Mouse (Mus musculus) midbrain, embryonic 15.5 days (tissue): Measurements from ENCODE around the gene Lsm4. TPM values are rescaled to one million over a fixed set of nuclear protein-coding genes. Genes with fewer than 3 reads are reported as not detected.

Experiments
- ATAC-seq: fragments of 200-750 bp; cut with Nextera tagmentation; replicated peaks from 2 replicates; pipeline ENCODE4 v1.8.0; 2017; ENCODE audit warnings: moderate TSS enrichment
- H3K27ac ChIP-seq: fragments of 300-500 bp; sonication (generic); 2 replicates; pipeline ENCODE4 v1.5.1; 2015; ENCODE audit warnings: mild to moderate bottlenecking, inconsistent platforms
- H3K27me3 ChIP-seq: fragments of 300-500 bp; sonication (generic); replicated peaks from 2 replicates; pipeline ENCODE4 v1.6.1; 2015; ENCODE audit warnings: inconsistent platforms
- H3K36me3 ChIP-seq: fragments of 300-500 bp; sonication (generic); replicated peaks from 2 replicates; pipeline ENCODE4 v1.6.1; 2015; ENCODE audit warnings: inconsistent platforms
- H3K4me1 ChIP-seq: fragments of 300-500 bp; sonication (generic); 2 replicates; pipeline ENCODE4 v1.6.1; 2015; ENCODE audit warnings: inconsistent platforms
- H3K4me2 ChIP-seq: fragments of 300-500 bp; sonication (generic); 2 replicates; pipeline ENCODE4 v1.6.1; 2015; ENCODE audit warnings: inconsistent platforms, mild to moderate bottlenecking, moderate library complexity
- H3K4me3 ChIP-seq: fragments of 300-500 bp; sonication (generic); 2 replicates; pipeline ENCODE4 v1.5.1; 2015; ENCODE audit warnings: mild to moderate bottlenecking, inconsistent platforms
- H3K9ac ChIP-seq: fragments of 300-500 bp; sonication (generic); 2 replicates; pipeline ENCODE4 v1.6.1; 2015; ENCODE audit warnings: mild to moderate bottlenecking, inconsistent platforms
- H3K9me3 ChIP-seq: fragments of 300-500 bp; sonication (generic); 2 replicates; pipeline ENCODE4 v1.6.1; 2016; ENCODE audit warnings: inconsistent platforms
- WGBS: fragments of 180-500 bp; shearing (Covaris S2); methylation state at CpG from one replicate; pipeline ENCODE4 v1.1.7; 2015; ENCODE audit warnings: mixed read lengths; 5-methylcytosine and 5-hydroxymethylcytosine counted together
- polyA plus RNA-seq: library from polyadenylated mRNA; unstranded; fragments of >200 nt; fragmentation: Nextera tagmentation; extraction: Ambion mirVana; gene quantifications from 2 replicates; pipeline ENCODE4 v1.2.1, GENCODE M21; 2015

The Lsm4 gene
- polyA plus RNA-seq, 1 experiment from 2014 or later, result 175 TPM

- H3K27ac ChIP-seq, result no peak overlapping the region
- no peaks in the 10 kb centered on the region for H3K36me3 ChIP-seq
- H3K4me3 ChIP-seq, result no peak overlapping the region
- no peak overlapping the region for H3K9ac ChIP-seq
- ATAC-seq, result no peak
- 90% methylated on average over 8 of the region's 8 CpGs for WGBS
- no peaks in the 10 kb centered on the region for H3K9me3 ChIP-seq
- H3K27me3 ChIP-seq, result no peaks in the 10 kb centered on the region
- no peak overlapping the region for H3K4me2 ChIP-seq
- peaks cover 17% of the 10 kb centered on the region for H3K4me1 ChIP-seq
Measured at GRCm38 (mm10) chr8:70687576-70687975, 14.5 kb downstream of the Lsm4 start.

DNA sequence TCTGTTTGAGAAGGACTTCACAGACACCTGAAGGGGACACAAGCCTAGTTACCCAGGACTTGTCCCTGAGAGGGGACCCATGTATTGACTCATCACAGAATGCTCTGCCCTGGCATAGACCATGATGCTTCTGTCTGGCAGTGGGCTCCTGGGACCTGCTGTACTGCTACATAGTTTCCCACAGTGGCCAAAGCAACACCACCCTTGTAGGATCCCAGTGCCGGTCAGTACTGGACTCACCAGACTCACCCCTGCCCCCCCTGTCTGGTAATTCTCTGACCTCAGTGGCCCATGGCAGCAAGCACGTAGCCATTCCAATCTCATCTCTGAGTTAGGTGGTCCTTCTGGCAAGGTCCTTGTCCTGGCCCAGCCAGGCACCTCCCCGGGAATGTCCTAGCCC lies 15.1 kb downstream of the Lsm4 start:
- Histone ChIP-seq H3K4me2 (no peak overlapping the region), H3K27ac (no peak overlapping the region), H3K4me3 (no peak overlapping the region), H3K9ac (no peak overlapping the region), H3K27me3 (no peaks in the 10 kb centered on the region), H3K9me3 (no peaks in the 10 kb centered on the region), H3K4me1 (peaks cover 17% of the 10 kb centered on the region), H3K36me3 (no peaks in the 10 kb centered on the region)
- ATAC-seq, result no peak
- WGBS, result 93% methylated on average over 3 of the region's 3 CpGs

- WGBS, result 80% methylated on average over 5 of the region's 5 CpGs
- Histone ChIP-seq H3K9me3 (no peaks in the 10 kb centered on the region), H3K9ac (no peak overlapping the region), H3K27ac (no peak overlapping the region), H3K4me2 (no peak overlapping the region), H3K27me3 (no peaks in the 10 kb centered on the region), H3K36me3 (no peaks in the 10 kb centered on the region), H3K4me3 (no peak overlapping the region), H3K4me1 (peaks cover 13% of the 10 kb centered on the region)
- 0 out of 2 replicates have a peak, but pooled peaks have one; percentile 14 for ATAC-seq
Measured at GRCm38 (mm10) chr8:70689892-70690390, 16.9 kb downstream of the Lsm4 start.

GRCm38 (mm10) chr8:70691230-70691629 lies 18.2 kb downstream of the Lsm4 start:
- H3K4me1 ChIP-seq, result peaks cover 20% of the 10 kb centered on the region
- no peaks in the 10 kb centered on the region for H3K36me3 ChIP-seq
- WGBS, result 64% methylated on average over 4 of the region's 4 CpGs
- H3K4me2 ChIP-seq, result peak overlapping the region; percentile 62
- H3K4me3 ChIP-seq, result peak overlapping the region; percentile 28
- H3K27ac ChIP-seq, result no peak overlapping the region
- H3K27me3 ChIP-seq, result no peaks in the 10 kb centered on the region
- no peak for ATAC-seq
- H3K9ac ChIP-seq, result 0 out of 2 replicates have a peak overlapping the region, but pooled peaks have one; percentile 35
- no peaks in the 10 kb centered on the region for H3K9me3 ChIP-seq

DNA sequence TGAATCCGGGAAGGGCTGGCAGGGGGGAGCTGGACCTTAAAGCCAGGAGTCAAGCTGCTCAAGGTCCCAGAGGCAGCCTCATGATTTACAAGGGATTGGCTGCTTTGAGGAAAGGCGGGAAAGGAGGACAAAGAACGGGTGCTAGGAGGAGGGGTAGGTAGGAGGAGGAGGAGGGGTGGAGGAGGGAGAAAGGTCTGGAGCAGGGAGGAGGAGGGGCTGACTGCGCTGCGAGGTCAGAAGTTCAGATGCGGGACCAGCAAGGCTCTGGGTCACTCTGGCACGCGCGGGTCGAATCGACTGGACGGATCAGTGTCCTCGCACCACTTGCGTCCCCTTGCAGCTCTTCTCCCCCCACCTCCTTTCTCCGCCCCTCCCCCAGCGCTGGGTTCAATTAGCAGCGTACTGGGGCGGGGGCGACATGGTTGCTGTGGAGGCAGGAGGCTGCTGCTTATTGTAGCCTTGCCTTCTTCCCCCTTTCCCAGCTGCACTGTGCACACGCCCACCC lies 18.7 kb downstream of the Lsm4 start:
- no peaks in the 10 kb centered on the region for H3K27me3 ChIP-seq
- peak overlapping the region; percentile 35; the same call in 1 of the 2 replicates for H3K9ac ChIP-seq
- H3K4me3 ChIP-seq, result peak overlapping the region; percentile 28
- ATAC-seq, result peak; percentile 32
- no peak overlapping the region for H3K27ac ChIP-seq
- peaks cover 25% of the 10 kb centered on the region for H3K4me1 ChIP-seq
- no peaks in the 10 kb centered on the region for H3K36me3 ChIP-seq
- peak overlapping the region; percentile 62 for H3K4me2 ChIP-seq
- WGBS, result 2% methylated on average over 20 of the region's 20 CpGs
- no peaks in the 10 kb centered on the region for H3K9me3 ChIP-seq

GRCm38 (mm10) chr8:70693636-70694035 lies 20.6 kb downstream of the Lsm4 start:
- H3K9me3 ChIP-seq, result no peaks in the 10 kb centered on the region
- H3K4me3 ChIP-seq, result no peak overlapping the region
- no peaks in the 10 kb centered on the region for H3K27me3 ChIP-seq
- WGBS, result 81% methylated on average over 5 of the region's 5 CpGs
- ATAC-seq, result no peak
- no peaks in the 10 kb centered on the region for H3K36me3 ChIP-seq
- no peak overlapping the region for H3K4me2 ChIP-seq
- no peak overlapping the region for H3K9ac ChIP-seq
- H3K4me1 ChIP-seq, result peaks cover 38% of the 10 kb centered on the region
- no peak overlapping the region for H3K27ac ChIP-seq

- no peak overlapping the region for H3K27ac ChIP-seq
- no peaks in the 10 kb centered on the region for H3K9me3 ChIP-seq
- H3K4me2 ChIP-seq, result no peak overlapping the region
- no peaks in the 10 kb centered on the region for H3K36me3 ChIP-seq
- H3K4me3 ChIP-seq, result no peak overlapping the region
- 38% methylated on average over 32 of the region's 32 CpGs for WGBS
- no peak for ATAC-seq
- no peaks in the 10 kb centered on the region for H3K27me3 ChIP-seq
- H3K4me1 ChIP-seq, result peaks cover 38% of the 10 kb centered on the region
- H3K9ac ChIP-seq, result no peak overlapping the region
Measured at GRCm38 (mm10) chr8:70695318-70696018, 22.4 kb downstream of the Lsm4 start.

DNA sequence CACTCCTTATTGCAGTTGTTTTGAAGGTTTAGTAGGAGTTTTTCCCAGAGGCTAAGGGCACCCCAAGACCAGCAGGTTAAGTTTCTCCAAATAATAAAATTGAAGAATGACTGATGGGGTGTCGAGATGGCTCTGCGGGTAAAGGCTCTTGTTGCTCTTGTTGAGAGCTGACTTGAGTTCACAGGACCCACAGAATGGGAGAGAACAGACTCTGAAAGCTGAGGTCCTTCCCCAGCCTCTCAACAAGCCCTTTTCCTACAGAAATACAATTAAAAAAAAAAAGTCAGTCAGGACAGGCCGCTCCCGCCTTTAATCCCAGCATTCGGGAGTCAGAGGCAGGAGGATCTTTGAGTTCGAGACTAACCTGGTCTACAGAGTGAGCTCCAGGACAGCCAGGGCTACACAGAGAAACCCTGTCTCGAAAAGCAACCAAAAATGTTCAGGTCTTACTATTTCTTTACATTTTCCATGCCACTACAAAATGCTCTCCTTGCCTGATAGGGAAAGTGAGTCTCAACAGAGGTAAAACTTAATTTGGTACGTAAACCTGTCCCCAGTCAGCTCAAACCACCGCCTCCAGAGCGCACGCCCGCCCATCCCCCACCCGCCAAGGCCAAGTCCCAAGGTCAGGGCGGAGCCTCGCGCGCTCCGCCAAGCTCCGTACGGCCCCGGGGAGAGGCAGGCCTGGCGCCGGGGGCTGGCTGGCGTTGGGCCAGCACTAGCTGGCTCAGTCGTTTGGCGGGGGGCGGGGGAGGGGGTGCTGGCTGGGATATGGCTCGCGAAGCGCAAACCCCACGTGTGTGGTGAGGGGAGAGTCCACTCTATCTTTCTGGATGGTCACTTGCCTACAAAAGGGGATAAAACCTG lies 23.2 kb downstream of the Lsm4 start:
- Histone ChIP-seq H3K9me3 (no peaks in the 10 kb centered on the region), H3K4me1 (peaks cover 44% of the 10 kb centered on the region), H3K36me3 (no peaks in the 10 kb centered on the region), H3K27me3 (no peaks in the 10 kb centered on the region), H3K4me3 (peak overlapping the region; percentile 23), H3K9ac (peak overlapping the region; percentile 36), H3K27ac (peak overlapping the region; percentile 99), H3K4me2 (peak overlapping the region; percentile 55)
- WGBS, result 6% methylated on average over 31 of the region's 31 CpGs
- no peak for ATAC-seq

DNA sequence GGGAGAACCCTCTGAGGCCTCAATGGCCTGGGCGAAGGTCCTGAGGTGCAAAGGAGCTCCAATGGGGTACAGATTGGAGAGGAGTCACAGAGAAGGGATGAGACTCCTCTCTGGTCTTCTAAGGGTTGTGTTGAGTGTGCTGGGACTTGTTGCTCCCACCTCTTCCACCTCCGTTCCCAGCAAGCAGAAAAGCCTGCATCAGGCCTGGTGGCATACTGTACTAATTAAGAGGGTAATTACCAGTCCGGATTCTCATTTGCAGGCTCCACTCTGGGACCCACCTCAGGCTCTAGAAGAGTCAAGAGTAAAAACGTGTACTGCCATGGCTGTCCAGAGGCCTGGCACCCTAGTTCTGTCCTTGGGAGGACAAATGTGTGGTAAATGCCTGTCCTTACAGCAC lies 23.9 kb downstream of the Lsm4 start:
- 38% methylated on average over 4 of the region's 4 CpGs for WGBS
- ATAC-seq, result no peak

DNA sequence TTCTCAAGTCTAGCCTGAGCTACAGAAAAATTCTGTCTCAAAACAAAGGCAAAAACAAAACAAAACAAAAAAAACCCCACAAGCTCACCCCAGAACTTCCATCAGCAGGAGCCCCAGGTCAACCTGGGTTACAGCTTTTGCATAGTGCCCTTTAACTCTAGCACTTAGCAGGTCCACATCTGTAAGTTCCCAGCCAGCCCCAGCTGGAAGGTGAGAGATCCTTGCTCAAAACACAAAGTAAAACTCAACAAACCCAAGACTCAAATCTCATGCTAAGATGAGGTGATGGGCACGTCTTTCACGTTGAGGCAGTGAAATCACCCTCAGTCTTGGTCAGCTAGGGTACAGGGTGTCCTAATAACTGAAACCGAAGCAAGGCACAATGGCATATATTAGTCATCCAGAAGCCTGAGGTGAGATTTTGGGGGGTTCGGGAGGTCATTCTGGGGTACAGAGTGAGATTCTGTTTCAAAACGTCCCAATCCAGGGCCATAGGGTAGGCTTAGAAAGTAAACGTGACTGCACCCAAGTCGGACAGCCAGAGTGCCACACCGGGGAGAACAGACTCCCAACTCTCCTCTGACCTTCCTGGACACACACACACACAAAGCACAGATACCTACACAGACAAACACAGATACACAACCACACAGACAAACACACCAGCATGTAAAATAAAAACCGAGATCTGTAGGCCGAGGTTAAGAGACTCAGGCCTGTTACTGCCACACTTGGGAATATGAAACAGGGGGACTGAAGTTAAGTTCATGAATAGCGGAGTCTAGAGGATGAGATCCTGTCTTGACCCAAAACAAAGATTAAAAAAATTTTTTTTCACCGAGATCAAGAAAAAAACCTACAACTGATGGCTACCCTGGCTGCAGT lies 24.6 kb downstream of the Lsm4 start:
- H3K4me2 ChIP-seq, result peak overlapping the region; percentile 67
- peaks cover 46% of the 10 kb centered on the region for H3K4me1 ChIP-seq
- H3K36me3 ChIP-seq, result no peaks in the 10 kb centered on the region
- peak overlapping the region; percentile 99 for H3K27ac ChIP-seq
- WGBS, result 70% methylated on average over 12 of the region's 12 CpGs
- H3K9ac ChIP-seq, result peak overlapping the region; percentile 44; the same call in 1 of the 2 replicates
- no peak for ATAC-seq
- no peaks in the 10 kb centered on the region for H3K9me3 ChIP-seq
- H3K4me3 ChIP-seq, result peak overlapping the region; percentile 92
- H3K27me3 ChIP-seq, result no peaks in the 10 kb centered on the region

More for the DNA sequence above, 23.9 kb downstream of the Lsm4 start:
- Histone ChIP-seq H3K27me3 (no peaks in the 10 kb centered on the region), H3K4me2 (peak overlapping the region; percentile 55), H3K4me3 (peak overlapping the region; percentile 23; the same call in 1 of the 2 replicates), H3K4me1 (peaks cover 44% of the 10 kb centered on the region), H3K36me3 (no peaks in the 10 kb centered on the region), H3K9ac (peak overlapping the region; percentile 36; the same call in 1 of the 2 replicates), H3K27ac (peak overlapping the region; percentile 99), H3K9me3 (no peaks in the 10 kb centered on the region)

DNA sequence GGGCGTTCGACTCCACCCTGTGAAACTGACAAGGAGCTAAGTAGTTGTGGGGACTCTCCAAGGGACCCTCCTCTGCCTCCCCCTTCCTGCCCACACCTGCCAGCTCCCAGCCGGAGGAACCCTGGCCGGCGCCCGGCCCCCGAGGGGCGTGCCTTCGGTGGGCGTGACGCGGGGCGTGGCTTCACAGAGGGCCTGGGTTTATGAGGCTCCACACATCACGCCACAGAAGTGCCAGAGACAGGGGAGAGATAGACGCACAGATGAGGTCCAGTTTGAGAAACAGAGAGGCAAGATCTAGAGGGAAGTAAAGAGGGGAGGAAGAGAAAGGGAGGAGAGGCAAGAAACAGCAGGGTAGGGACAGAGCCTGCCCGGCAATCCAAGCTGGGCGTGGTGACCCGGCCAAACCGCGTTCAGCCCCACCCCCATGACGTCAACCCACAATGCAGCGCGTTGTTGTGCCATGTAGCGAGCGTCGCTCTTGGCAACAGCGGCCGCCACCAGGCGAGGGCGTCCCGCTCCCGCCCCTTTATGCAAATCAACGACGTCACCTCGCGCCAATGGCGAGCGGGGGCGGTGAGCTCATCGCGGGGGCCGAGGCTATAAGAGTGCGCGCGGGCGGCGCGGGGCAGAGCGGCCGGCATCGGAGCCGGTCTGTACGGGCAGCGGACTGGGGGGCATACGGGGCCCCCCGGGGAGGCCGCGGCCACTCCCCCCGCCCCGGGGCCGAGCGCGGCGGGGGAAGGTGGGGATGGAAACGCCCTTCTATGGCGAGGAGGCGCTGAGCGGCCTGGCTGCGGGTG lies 25.5 kb downstream of the Lsm4 start, which contains the start of gene Jund:
Gene Jund, plus strand, starts transcription at position 640 of the 800 bp plus-strand sequence.
- Histone ChIP-seq H3K9ac (peak within 1 kb of the TSS; percentile 99), H3K36me3 (no peaks in the 10 kb centered on the region), H3K27me3 (no peaks in the 10 kb centered on the region), H3K4me2 (peak within 1 kb of the TSS; percentile 67), H3K27ac (peak within 1 kb of the TSS; percentile 99), H3K4me3 (peak within 1 kb of the TSS; percentile 92), H3K4me1 (peaks cover 55% of the 10 kb centered on the region), H3K9me3 (no peaks in the 10 kb centered on the region)
- ATAC-seq, result peak; percentile 88
- WGBS, result under 1% methylated on average over 65 of the region's 69 CpGs
